Mouse (Mus musculus) A20 (cell line): Measurements from ENCODE around the gene Vmn1r173.
"Not testable (repeated sequence)": the region's sequence is repeated elsewhere in the genome, so short reads cannot be mapped to it uniquely, and the experiment has no call there.

Source experiments
- DNase-seq: peaks from one replicate; pipeline ENCODE4 v3.0.0-alpha.2; 2011; ENCODE audit warnings: low read depth, low spot score

Gene Vmn1r173

GRCm38 (mm10) chr7:23700403-23700802, at the start of gene Vmn1r173:
Gene Vmn1r173, plus strand, starts transcription at chr7:23700703.
- not testable (repeated sequence) for DNase-seq

- no peak for DNase-seq
Observed at GRCm38 (mm10) chr7:23658016-23658415, 42.5 kb upstream of the Vmn1r173 start, which contains the start of gene Vmn1r172. Gene Vmn1r172, plus strand, starts transcription at chr7:23658316.

- DNase-seq, result not testable (repeated sequence)
Observed at GRCm38 (mm10) chr7:23751970-23752369, 51.5 kb downstream of the Vmn1r173 start, which contains the start of gene Vmn1r174. Gene Vmn1r174, plus strand, starts transcription at chr7:23752270.
